Mouse (Mus musculus) liver, postnatal 0 days (tissue): Measurements from ENCODE around the gene Pgm5.
A peak's percentile ranks its signal among the peaks of the same experiment; 100 is the strongest.

Experiments used
- CTCF ChIP-seq: sonication (generic); IDR thresholded peaks from 2 replicates; pipeline ENCODE4 v1.5.1; 2016; ENCODE audit warnings: antibody characterized with exemption, low read depth
- EP300 ChIP-seq: IDR thresholded peaks from 2 replicates; pipeline ENCODE4 v1.6.1; 2016; ENCODE audit warnings: antibody characterized with exemption, low read depth, mild to moderate bottlenecking

GRCm38 (mm10) chr19:24705395-24705794 lies 156.3 kb downstream of the Pgm5 start:
- TF ChIP-seq EP300, result no peak
- peak; percentile 65 for TF ChIP-seq CTCF
